Mouse (Mus musculus): ENCODE results near the gene Olfr1181.
"Not testable (repeated sequence)": the region's sequence is repeated elsewhere in the genome, so short reads cannot be mapped to it uniquely, and the experiment has no call there.

The Olfr1181 gene

GRCm38 (mm10) chr2:88426071-88426470, at the start of gene Olfr1181:
Gene Olfr1181, minus strand, starts transcription at chr2:88426171.
- DNase-seq (ENCODE audit: extremely low spot score, low spot score): no peak

- DNase-seq (ENCODE audit: extremely low spot score, low spot score): not testable (repeated sequence)
Measured at GRCm38 (mm10) chr2:88454567-88454966, 28.6 kb upstream of the Olfr1181 start, which contains the start of gene Olfr1183. Gene Olfr1183, plus strand, starts transcription at chr2:88454867.

GRCm38 (mm10) chr2:88449031-88449430, 23.1 kb upstream of the Olfr1181 start, which contains the start of gene Gm13757:
Gene Gm13757, minus strand, starts transcription at chr2:88449131.
- DNase-seq (ENCODE audit: extremely low spot score, low spot score): no peak

- no peak for DNase-seq (ENCODE audit: extremely low spot score, low spot score)
Measured at GRCm38 (mm10) chr2:88419051-88419450, 6.9 kb downstream of the Olfr1181 start, which contains the start of gene Olfr1180. Gene Olfr1180, minus strand, starts transcription at chr2:88419151.

- DNase-seq (ENCODE audit: extremely low spot score, low spot score): no peak
Measured at GRCm38 (mm10) chr2:88406353-88406752, 19.6 kb downstream of the Olfr1181 start, which contains the start of gene Olfr1179. Gene Olfr1179, minus strand, starts transcription at chr2:88406453.

- DNase-seq (ENCODE audit: extremely low spot score, low spot score): no peak
Measured at GRCm38 (mm10) chr2:88386762-88387161, 39.2 kb downstream of the Olfr1181 start, which contains the start of gene Olfr1178. Gene Olfr1178, plus strand, starts transcription at chr2:88387062.

Measured in neural tube, embryonic 10.5 days (tissue).